Mouse (Mus musculus) c-Kit-positive CD71-negative TER-119-negative erythroid progenitor cells, embryonic 14.5 days (primary cell): ENCODE results near the gene Rnf40.

Source experiments
- DNase-seq: peaks from one replicate; pipeline ENCODE4 v3.0.0-alpha.2; 2013; ENCODE audit warnings: low read depth

The Rnf40 gene

DNA sequence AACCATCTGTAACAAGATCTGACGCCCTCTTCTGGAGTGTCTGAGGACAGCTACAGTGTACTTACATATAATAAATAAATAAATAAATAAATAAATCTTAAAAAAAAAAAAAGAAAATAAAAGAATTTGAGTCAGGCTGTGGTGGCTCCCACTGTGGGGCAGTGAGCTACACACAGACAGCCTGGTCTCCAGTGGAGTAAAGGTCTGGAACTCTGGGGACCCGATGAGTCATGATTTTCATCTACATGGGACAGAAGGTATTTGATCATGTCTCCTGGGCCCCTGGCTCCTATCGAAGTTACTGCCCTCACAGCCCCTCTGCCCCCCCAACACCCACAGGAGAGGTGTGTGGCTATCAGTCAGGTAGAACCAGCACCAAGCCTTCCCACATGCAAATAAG is 63.1 kb downstream of the Rnf40 start:
- DNase-seq = no peak

DNA sequence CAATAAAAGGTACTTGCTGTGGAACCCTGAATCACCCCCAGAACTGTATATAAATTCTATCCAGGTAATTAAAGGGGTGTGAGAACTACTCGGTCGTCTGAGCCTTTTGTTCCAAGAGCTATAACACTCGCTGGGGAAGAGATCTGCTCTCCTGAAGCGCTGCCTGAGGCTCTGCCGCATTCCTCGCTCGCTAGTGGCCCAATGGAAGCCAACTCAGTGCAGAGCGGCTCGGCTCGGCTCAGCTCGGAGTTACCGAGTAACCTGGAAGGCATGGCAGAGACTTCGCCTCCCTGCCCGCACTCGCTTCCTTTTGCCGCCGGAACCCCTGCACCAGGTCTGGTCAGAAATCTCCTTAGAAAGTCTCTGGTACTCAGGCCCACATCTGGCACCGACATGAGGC is 63.5 kb downstream of the Rnf40 start:
- DNase-seq = no peak

DNA sequence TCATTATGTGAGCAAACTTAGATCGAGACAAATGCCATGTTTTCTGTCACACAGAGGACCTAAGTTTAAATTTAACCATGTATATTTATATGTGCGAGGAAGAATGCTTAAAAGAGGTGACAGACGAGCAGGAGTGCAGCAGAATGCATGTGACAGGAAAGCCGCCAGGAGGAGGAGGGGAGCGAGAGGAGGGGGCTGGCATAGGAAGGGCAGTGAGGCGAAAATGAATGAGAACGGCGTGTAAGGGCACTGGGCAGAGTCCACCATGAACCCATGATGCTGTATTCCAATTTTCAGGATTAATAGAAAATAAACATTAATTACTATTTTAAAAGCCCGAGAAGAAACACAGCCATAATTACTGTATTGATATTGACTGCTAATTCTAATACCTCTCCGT is 65.8 kb downstream of the Rnf40 start:
- no peak for DNase-seq
